Mouse (Mus musculus) adrenal gland, adult 2 months (tissue): ENCODE data around the gene Ephx4. TPM values are rescaled to one million over a fixed set of nuclear protein-coding genes. Genes with fewer than 3 reads are reported as not detected.
"Not testable (repeated sequence)": the region's sequence is repeated elsewhere in the genome, so short reads cannot be mapped to it uniquely, and the experiment has no call there.

ENCODE experiments used
- DNase-seq: peaks from one replicate; pipeline ENCODE4 v3.0.0; 2021
- long read RNA-seq: library from polyadenylated mRNA; stranded (forward); transcript quantifications from one replicate; pipeline ENCODE4 v2.0.0, GENCODE M21; 2021
- polyA plus RNA-seq: library from polyadenylated mRNA; depleted of rRNA; stranded (reverse); fragments of >200 nt; gene quantifications from 2 replicates; pipeline ENCODE4 v1.2.3, GENCODE M21; 2012; rRNA removed
- total RNA-seq, 2 experiments: library from RNA; stranded (reverse); gene quantifications; 2 replicates each; pipeline ENCODE4 v1.2.3; 2021

The Ephx4 gene
- total RNA-seq, result 1 to 10 TPM in 1 of 2 experiments, under 1 TPM in 1; 0.89 to 1.5 TPM
- 1.1 TPM in 2 replicates for polyA plus RNA-seq
- long read RNA-seq, partial matches to known transcripts, result 0 of 3 reads
- long read RNA-seq, other reads (novel, unspliced or antisense), result 0 of 3 reads

DNA sequence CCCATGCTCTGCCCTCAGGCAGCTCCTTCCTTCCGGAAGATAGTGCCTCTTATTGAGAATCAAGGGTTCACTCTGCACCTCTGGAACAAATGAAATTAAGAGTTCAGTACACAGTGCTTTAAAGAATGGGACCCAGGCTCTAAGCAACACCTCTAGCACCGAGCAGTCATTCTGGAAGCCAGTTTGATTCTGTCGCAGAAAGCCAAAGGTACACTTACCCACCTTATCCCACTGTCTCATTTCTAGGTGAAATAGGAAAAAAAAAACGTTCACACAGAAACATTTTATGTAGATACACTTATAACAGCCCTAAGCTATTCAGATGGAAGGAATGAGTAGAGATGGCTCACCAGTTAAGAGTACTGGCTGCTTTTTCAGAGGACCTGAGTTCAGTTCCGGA lies at the start of gene Ephx4:
Gene Ephx4 (plus strand): TSS at position 301 of the 400 bp plus-strand sequence.
- no peak for DNase-seq

DNA sequence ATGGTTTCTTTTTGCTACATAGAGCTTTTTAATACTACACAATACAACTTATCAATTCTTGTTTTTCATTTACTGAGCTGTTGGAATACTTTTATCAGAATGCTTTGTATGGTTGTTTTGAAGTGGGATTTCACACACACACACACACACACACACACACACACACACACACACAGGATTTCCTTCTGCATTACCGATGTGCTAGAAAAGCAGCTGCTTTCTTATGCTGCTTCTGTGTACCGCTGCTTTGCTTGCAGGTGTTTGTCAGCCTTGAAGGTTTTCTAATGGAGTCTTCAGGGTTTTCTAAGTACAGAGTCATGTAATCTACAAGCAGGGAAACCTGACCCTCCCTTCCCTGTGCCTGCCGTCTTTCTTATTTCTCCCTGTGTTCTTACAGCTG lies 48.6 kb upstream of the Ephx4 start:
- no peak for DNase-seq

DNA sequence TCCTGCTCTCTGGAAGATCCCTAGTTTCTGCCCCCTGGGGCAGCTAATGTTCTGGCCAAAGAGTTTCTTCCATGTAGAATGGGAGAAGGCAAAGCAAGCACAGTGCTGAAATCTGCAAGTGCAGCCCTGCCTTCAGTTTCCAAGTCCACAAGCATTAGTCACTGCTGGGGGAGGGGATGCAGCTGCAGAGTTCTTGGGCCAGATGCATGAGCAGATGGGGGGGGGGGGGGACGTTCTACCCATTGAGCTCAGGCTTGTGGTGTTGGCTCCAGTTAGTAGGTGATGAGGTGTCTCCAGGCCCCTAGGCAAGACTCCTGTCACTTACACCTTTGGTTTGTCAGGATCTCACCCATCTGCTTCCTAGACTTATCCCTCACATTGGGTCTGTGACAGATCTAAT lies 46.7 kb upstream of the Ephx4 start:
- DNase-seq, result peak; percentile 13

DNA sequence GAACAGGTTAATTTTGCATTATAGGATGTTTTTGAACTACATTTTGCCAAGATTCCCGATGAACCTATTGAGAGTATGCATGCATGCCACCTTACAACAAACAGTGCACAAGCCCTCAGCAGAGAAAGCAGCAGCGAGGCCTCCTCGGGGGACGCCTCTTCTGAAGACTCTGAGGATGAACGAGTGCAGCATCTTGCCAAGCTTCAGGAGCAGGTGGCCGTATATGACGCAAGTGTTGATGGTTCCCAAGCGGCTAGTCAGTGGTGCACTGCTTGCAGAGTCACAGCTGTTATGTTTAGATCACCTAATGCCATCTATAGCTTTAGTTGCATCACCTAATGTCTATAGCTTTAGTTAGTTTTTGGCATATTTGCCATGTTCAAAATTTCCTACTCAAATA lies 44.8 kb upstream of the Ephx4 start:
- no peak for DNase-seq

DNA sequence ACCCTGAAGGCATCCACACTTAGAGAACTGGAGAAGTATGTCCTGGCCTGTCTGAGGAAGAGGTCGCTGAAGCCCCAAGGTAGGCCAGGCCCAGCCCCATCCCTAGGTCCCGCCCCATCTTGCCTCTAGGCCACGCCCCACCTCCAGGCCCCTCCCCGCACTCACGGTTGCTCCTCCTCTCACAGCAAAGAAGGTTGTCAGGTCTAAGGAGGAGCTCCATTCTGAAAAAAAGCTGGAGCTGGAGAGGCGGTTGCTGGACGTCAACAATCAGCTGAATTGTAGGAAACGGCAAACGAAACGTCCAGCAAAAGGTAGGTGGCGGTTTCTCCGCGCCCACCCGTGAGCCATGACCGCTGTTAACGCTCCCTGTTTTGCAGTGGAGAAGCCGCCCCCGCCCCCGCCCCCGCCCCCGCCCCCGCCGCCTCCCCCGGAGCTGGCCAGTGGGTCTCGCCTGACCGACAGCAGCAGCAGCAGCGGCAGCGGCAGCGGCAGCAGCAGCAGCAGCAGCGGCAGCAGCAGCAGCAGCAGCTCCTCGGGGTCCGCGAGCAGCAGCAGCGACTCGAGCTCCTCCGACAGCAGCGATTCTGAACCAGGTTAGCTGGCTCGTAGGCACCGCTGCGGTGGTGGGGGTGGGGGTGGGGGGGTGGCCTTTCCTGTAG lies 43.0 kb upstream of the Ephx4 start:
- DNase-seq, result peak; percentile 94

DNA sequence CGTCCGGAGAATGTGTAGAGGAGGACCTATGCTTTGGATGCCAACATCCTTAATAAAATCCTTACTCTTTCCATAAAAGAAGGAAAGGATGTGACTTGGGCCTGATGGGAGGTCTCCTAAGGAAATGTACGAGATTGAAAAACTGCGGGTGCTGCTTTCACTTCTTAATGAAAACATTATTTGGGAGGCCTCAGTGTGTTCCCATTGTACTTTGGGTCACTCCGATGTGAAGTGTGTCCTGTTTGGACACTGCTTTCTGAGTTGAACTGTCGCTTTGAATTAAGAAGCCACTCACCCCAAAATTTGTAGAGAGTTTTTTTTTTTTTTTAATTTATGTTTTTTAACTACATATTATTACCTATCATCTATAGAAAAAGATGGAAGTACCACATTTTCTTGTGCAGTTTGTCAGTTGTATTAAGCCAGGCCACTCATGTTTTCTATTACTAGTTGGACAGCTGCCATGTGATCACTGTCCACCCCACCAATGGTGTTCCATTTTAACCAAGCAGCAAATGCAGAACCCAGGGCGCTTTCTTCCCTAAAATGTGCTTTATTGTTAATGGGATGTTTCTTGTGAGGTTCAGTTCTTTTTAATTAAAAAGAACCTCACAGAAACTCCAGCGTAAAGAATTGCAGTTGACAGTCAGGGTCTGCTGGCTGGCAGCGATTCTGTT lies 42.3 kb upstream of the Ephx4 start:
- no peak for DNase-seq

DNA sequence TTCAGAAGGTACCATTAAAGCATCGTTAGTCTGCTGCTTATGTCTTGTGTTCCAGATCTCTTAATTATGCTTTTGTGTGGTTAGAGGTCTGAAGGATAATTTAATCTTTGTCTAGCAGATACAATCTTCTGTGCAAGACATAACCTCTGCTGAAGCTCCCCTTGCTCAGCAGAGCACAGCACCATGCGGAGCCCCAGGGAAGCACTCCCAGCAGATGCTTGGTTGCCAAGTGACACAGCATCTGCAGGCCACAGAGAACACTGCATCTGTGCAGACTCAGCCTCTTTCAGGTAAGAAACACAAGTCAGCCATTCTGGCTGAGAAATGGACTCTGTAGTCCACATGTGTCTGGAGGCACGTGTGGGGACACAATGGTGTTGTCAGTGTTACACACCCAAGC lies 32.5 kb upstream of the Ephx4 start:
- no peak for DNase-seq

DNA sequence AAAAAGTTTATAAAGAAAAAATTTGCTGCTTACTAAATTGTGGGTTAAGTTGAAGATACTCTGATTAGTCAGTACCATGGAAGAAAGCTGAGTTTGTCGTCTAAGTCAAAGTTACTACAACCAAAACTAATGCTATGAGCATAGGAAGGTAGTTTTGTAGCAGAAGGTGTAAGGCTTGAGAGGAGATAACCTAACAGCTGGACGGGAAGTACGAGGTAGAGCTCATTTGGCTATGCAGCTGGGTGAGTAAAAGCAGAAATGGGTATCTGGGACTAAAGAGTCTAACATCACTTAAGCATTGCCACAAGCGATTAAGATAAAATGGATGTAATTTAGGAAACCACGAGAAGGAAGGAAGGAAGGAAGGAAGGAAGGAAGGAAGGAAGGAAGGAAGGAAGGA lies 31.2 kb upstream of the Ephx4 start:
- no peak for DNase-seq

DNA sequence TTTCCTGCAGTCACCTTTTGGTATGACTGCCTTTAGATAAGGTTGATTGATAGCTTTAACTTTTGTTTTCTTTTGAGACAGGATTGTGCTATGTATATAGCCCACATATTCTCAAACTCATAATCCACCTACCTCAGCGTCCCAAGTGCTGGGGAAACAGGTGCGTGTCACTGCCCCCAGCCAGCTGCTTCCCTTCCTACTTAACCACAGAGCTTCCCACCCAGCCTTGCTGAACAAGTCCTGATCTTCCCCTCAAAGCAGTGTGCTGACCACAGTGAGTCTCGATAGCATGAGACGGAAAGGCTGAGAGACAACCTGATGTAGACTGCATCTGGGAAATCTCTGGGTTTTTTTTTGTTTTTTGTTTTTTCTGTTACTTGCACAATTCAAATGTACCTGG lies 29.3 kb upstream of the Ephx4 start:
- DNase-seq, result no peak

DNA sequence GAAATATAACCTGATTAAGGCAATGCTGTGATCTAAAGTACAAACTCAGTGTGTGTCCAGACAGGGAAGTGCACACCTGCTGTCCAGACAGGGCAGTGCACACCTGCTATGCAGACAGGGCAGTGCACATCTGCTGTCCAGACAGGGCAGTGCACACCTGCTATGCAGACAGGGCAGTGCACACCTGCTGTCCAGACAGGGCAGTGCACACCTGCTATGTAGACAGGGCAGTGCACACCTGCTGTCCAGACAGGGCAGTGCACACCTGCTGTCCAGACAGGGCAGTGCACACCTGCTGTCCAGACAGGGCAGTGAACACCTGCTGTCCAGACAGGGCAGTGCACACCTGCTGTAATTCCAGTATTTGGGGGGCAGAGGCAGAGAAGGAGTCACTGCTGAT lies 16.1 kb upstream of the Ephx4 start:
- DNase-seq, result not testable (repeated sequence)

DNA sequence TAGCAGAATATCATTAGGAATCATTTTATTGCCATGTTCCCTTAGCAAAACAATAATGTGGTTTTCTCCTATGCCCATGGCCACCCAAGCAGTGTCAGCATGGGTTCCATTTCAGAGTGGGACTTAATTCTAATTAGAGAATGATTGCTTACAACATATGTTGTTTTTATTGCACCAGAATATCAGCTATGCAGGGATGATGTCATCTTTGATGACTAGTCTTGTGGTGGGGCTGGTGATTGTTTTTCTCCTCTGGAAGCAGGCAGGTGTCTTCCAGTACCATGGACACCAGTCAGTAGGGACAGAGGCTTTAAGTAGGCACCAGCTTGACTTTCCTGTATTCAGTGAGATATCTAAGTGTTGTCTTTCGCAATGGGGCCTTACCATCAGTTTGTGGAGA lies 14.7 kb upstream of the Ephx4 start:
- DNase-seq, result no peak

DNA sequence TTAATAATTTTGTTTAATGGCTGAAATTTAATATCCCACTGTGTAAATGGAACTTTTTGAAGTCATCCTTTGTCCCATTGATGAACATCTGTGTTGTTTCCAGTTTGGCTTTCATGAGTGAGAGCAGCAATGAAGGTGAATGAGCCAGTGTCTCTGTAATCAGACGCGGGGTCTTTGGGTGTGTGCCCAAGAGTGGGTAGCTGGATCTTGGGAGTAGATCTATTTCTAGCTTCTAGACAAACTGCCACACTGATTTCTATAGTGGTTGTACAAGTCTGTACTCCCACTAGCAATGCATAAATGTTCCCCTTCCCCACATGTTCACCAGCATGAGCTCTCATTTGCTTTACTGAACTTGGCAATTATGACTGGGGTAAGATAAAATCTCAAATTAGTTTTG lies 13.2 kb upstream of the Ephx4 start:
- no peak for DNase-seq

DNA sequence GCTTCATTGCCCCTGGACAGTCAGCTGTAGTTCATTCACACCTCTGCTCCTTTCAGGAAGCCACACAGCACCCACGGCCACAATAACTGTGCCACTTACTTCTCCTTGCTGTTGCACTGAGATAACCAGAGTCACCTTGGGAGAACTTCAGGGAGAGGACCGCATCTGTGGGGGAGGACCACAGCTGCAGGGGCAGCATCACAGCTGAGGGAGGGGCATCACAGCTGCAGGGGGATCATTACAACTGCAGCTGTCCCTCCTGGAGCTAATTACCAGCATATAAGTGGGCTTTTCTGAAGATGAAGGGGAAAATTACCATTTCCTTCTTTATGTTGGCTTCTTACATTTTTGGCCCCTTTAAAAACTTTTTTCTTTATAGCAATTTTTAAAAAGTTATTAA lies 8.1 kb upstream of the Ephx4 start:
- DNase-seq, result no peak

DNA sequence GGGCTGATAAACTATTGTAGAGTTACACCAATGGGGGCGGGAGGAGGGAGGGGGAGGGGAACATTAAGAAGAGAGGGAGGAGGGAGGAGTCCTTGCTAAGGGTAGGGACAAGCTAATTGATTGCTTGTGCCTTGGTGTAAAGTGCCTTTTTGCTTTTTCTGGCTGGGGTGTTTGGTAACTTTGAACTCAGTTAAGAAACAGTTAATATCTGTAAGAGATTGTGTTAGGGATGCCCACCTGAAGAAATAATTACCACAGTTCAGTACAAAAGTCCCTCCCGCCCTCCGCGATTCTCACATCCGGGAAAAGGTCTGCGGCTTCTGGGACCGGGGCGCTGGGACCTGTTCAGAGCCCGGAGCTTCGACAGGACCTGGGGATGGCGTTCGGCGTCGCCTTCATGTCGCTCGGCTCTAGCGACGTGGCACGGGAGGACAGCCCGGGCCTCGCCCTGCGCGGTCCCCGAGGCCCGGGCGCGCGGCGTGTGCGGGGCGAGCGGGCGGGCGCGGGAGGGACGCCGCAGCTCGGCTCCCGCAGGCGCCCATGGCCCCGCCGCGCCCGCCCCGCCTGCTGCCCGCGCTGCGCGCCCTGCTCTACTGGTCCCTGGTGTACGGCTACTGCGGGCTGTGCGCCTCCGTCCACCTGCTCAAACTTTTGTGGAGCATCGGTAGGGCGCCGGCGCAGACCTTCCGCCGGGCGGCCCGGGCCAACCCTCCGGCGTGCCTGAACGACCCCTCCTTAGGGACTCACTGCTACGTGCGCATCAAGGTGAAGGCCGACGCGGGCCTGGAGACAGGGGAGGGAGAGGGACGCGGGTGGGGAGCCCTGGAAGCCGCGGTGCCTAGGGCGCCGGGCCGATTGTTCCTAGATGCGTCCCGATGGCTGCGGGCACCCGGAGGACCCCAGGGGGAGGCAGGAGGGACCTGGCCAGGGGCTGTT lies 743 bp downstream of the Ephx4 start:
- peak; percentile 30 for DNase-seq

DNA sequence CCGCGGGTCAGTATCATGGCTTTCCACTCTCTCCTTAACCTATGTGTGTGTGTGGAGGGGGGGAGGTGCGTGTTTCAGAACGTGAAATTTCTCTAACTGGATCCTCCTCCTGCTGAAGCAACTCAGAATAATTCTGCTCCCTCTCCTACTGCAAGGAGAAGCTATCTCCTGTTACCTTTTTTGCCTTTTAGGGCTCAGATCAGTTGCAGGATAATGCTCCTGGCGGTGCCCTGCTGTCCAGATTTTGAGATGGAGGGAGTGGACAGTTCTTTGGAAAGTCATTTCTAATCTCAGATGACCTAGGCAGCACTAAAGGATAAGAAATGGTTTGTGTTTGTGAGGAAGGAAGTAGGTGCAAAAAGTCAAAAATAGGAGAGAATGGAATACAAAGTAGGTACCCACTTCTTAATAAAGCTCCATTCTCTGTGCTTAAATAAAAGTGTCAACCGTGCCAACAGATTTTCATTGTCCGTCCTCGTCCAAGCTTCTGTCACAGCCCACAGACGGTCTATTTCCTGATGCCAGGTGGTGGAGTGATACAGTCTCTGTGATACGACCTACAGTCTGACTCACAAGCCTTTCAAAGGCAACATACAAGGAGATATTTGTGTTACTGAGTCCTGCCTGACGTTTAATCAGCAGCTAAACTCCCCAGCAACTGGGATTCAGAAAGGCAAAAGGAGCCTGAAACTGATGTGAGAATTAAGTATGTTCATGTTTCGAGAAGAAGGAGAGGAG lies 1.6 kb downstream of the Ephx4 start:
- no peak for DNase-seq

DNA sequence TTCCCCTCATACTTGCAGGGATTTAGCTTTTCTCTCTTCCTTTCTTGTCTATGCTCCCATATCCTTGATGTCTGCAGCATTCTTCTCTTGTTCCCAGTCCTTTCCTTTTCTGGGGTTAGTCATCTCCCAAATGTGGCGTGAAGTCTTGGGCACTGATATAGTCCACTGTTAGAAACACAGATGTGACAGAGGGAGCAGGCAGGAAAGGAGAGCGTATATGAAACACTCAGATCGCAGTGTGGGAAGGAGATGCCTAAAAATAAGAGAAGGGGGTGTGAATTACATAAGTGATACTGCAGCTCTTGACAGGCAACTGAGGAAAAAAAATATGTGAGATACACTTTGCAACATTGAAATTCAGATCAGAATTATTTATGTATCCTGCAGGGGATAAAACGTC lies 2.8 kb downstream of the Ephx4 start:
- no peak for DNase-seq

DNA sequence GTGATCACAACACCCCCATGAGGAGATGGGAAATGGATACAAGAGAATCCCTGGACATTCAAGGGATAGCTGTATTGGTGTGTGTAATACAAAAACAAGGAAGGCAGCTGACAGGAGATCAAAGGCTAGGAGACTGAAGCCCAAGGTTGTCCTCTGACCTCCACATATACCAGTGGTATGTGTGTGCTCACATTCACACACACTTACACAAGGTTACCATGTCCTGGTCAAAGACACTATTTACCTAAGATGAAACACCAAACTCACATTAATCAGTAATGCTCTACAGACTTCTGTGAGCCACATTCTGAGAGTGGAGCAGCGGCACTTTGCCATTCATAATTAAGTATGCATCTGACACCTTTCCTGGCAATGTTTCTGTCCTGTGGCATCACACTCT lies 7.8 kb downstream of the Ephx4 start:
- DNase-seq, result no peak

DNA sequence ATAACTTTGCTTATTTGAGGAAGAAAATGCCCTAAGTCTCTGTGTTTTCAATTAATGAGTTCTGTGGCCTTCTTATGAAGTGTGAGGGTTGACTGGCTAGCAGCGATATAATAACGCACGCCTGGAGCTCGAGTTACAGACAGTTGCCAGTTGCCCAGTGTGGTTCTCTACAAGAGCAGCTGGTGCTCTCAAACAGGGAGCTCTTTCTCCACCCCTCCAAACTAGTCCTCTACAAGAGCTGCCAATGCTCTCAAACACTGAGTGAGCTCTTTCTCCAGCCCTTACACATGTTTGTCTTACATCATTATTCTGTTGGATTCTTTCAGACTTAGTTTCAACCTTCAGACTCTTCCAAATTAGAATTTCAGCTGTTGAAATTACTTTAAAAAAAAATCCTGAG lies 8.8 kb downstream of the Ephx4 start:
- no peak for DNase-seq

DNA sequence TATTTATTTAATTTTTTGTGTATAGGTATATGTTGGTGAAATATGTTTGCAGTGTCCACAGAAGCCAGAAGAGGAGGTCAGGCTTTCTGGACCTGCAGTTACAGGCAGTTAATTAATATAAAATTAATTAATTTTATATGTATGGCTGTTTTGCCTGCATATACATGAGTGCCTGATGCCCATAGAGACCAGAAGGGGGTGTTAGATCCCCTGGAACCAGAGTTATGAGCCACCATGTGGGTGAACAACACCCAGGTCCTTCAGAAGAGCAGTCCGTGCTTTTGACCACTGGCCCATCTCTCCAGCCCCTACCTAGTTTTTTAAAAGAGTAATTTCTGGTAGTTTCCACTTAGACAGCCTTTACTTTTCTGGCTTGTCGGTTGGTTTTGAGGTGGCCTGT lies 9.7 kb downstream of the Ephx4 start:
- DNase-seq, result no peak

DNA sequence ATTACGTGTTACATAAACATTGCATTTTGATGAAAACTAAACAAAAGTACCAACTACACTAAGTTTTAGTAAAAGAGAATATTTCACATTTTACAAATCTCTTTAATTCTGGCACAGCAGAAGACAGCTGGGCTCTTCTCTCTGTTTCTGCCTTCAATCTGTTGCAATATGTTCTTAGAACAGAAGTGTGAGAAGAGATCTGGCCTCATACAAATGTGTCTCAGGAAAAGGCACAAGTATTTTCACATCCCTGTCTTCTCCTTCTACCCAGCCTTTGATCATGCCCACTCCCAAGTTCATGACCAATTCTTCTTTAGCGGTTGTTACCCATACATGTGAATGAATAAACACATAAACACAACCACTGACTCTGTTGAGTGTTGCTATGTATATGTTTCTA lies 12.6 kb downstream of the Ephx4 start:
- no peak for DNase-seq

DNA sequence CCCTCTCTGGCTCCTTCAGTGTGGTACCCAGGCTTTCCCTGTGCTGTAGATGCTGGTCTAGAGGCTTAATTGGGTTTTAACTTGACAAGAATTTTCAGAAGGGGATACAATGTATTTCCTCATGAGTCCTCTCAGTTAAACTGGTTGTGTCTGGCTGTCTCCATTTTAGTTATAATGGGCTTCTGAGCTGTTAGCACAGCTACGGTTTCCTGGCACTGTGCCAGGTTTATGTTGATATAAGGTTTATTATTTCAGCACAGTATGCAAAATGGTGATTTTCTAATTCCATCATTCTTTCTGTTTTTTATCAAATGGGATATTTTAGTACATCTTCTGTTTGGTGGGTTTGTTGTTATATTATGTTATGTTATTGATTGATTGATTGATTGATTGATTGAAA lies 19.1 kb downstream of the Ephx4 start:
- no peak for DNase-seq

DNA sequence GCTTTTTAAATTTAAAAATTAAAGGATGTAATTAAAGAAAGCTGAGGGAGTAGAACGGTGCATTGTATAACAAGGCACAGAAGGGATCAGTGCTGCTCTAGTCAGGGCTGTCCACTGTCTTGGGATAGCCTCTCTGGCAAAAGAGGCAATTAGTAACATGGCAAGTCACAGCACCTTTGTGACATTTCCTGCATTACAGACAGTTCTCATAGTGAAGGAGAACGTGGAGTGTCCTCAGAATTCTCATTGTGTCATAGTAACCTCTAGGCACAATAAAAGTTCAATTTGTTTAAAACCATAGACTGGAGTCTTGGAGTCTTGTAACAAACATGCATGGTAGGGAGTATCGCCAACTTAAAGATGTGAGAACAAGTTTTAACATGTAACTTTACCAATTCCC lies 28.7 kb downstream of the Ephx4 start, which contains the start of gene Lpcat2b:
Gene Lpcat2b (plus strand): TSS at position 301 of the 400 bp plus-strand sequence.
- no peak for DNase-seq
